Mouse (Mus musculus) frontal cortex, adult (tissue): ENCODE measurements around the gene Bnc1.

Source experiments
- ATAC-seq: cut with Nextera tagmentation; 2 replicates; pipeline ENCODE4 v1.9.2; 2017; ENCODE audit warnings: mild to moderate bottlenecking, moderate library complexity, mixed read lengths; ENCODE audit not compliant: low TSS enrichment

Gene Bnc1

DNA sequence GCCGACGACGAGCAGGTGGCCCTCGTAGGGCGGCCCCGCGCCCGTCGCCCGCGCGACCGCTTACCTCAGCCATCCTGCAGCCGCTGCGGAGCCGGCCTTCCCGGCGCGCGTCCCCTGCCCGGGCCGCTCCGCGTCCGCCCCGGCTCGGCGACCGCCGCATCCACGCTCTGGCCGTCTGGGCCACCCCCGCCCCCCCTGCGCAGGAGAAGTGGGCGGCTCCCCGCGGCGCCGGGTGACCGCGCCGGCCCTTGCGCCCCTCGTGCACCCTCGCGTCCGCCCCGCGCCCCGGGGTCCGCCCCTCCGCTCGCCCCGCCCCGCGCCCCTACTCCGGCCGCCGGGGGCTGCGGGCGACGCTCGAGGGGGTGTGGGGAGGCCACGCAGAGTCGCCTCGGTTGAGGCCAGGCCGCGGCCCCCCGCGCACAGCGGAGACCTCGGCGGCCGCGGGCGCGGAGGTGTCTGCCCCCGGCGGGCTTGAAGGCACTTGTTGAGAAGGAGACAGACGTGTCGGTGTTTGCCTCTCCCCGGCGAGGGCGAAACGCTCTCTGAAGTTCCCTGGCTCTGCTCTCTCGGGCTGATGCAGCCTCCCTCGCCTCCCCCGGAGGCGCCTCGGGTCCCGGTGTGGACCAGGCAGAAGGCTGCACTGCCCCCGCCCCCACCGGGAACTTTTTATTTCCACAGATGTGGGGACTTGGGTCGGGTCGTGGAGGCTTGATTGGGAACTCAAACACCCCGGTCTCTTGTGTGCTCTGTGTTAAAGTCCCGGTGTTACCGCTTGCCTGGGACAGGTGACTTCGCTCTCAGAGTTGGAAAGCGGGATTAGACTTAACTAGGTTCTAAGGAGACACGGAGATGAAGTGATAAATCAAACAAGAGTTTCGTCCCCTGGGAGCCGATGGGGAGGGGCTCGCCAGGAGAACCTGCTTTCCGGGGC lies at the start of gene Bnc1:
Bnc1 (minus strand) TSS at position 162 of the 931 bp plus-strand sequence.
- no peak for ATAC-seq

DNA sequence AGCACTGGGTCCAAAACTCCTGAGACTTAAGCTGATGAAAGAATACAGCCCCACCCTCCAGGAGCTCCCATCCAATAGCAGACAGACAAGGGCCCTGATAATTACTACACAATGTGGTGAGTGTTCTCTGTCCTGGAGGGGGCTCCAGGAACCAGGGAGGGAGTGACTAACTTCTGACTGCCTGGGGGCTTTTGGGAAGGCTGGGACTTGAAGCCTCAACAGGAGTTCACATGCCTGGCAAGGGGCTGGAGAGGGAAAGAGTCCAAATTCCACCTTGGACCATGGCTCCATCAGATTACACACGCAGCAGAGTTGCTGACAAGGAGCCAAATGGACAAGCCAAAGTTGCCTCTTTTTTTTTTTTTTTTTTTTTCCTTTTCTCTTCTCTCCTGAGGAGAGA lies 41.3 kb upstream of the Bnc1 start:
- no peak for ATAC-seq

DNA sequence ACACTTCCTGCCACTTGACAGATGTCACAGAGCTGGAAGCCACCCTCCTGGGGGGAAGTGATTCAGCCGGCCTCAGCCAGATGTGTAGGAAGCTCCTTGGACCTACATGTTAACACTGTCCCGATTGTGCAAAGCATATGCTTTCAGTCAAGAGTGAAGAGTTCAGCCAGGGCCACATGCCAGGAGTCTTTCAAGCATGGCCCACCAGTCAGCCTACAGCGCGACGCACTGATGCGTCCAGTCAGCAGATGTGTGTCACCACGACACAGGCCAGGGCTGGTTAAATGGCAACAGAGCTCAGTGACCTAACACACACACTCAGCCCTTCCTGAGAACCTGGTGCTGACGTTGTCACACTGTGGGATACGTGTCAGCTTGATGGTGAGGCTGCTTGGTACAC lies 37.6 kb upstream of the Bnc1 start:
- ATAC-seq: no peak

DNA sequence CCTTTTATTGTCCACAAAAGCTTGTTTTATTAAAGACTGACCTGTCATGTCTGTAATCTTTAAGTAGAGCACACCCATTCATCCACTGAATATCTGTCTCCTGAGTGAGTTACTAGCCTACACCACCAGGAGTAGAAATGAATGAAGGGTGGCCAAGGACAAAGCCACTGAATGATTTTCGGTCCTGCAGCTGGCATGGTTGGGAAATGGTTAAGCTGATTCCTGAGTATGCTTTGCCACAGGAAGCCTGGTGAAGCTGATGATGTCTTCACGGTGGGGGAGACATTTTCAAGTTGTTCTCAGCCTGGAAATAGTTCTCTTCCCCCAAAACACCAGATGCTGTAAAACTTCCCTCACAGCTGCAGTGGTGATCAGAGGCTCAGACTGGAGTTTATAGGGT lies 33.7 kb upstream of the Bnc1 start:
- ATAC-seq: no peak

DNA sequence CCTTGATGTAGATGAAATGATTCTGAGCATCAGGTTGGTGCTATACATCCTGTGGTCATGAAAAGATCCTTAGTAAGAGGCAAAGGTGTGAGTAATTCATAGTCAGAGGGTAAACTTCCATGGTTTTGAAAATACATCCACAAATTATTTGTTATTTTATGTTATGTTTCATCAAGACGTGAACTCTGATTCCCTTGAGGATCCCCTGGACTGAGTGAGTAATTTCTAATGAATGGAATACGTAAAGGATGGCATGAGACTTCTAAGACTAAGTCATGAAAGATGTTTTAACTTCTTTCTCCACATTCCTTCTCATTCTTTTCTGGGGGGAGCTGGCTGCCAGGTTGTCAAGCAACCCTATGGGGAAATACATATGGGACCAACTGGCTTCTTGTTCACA lies 31.6 kb upstream of the Bnc1 start:
- ATAC-seq: no peak

DNA sequence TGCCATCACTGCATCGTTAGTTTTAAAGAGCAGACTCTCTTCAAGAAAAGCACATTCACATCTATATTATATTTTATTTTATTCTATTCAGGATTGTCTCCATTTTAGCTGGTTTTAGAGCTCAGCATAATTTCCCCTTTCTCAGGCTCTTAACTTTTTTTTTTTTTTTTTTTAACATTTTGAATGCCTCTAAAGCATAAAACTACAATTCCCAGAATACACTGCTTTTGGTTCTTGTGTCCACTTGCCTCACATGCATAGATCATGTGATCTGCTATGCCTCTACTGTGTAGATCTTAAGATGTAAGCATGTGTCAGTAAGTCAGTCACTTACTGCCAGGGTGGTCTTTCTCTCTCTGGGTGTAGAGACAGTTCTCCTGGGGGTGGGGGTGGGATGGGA lies 30.3 kb upstream of the Bnc1 start:
- ATAC-seq: no peak

DNA sequence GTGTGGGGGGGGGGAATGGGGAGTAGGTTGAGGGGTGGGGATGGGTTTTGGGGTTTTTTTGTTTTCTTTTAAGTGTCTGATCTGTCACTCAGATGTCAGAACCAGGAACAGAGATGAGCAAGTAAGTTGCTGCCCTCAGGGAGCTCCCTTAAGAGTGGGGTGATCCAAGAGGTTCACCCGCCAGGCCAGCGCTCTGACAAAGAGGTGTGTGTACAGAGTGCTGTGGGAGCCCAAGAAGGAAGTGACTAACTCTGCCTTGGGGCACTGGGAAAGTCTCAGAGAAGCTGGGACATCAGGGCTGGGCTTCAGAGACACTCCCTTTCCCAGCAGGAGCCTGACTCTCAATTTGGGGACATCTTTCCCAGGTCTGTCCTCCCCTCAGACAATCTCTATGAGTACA lies 25.9 kb upstream of the Bnc1 start:
- ATAC-seq: no peak

DNA sequence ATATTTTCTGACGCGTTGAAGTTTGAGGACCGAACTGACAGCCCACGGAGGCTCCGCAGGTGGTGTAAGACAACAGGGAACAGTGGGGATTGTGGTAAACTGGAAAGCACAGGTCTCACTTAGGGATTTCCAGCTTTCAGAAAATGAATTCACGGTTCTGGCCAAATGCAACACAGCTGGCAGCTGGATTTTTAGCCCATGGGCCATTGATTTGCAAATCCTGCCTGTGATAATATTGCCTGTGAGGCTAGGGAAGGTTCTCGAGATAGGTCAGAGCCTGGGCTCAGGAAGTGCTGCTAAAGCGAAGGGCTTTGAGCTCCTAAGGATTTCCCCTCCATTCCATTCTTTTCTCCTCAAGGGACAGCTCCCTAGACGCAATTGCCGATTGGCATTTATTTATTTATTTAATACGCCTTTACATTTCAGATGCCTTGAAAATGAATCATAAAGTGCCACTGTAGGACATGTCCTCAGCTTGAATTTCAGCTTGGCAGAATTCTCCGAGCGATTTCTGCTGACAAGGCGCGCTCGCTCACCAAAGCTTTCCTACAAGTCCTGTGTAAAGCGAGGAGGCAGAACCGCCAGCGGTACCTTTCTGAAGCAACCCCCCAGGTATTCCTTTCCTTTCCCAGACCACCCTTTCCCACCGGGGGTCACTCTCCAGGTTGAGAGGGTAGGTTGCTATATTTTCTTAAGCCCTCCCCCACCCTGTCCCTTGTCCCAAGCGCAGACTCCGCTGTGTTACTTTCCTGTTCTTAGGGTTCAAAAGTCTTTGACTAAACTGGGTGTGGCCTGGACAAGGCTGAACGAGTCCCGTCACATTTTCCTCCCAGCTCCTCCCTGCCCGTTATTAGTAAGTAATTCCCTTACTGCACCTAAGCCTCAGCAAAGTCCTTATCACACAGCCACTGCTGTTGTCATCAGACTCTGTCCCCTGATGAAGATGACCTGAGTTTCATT lies 24.9 kb upstream of the Bnc1 start:
- no peak; the same call in 1 of the 2 replicates for ATAC-seq

DNA sequence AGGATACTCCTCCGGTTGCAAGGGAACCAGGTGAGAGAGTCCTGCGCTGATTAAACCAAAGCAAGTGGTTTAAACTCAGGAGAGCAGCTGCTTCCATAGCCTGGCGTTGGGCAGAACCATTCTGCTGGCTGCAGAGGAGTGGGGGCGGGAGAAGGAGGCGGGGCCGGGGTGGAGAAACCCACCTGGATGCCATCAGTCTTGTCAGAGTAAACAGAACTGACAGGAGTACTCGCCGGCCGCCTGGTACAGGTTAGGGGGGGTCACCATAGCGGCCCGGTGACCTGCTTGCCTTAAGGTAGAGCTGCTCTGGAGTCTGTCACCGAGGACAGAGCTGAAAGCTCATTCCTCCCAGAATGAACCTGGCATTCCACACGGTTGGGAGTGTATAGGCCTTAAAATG lies 20.4 kb upstream of the Bnc1 start:
- ATAC-seq: no peak

DNA sequence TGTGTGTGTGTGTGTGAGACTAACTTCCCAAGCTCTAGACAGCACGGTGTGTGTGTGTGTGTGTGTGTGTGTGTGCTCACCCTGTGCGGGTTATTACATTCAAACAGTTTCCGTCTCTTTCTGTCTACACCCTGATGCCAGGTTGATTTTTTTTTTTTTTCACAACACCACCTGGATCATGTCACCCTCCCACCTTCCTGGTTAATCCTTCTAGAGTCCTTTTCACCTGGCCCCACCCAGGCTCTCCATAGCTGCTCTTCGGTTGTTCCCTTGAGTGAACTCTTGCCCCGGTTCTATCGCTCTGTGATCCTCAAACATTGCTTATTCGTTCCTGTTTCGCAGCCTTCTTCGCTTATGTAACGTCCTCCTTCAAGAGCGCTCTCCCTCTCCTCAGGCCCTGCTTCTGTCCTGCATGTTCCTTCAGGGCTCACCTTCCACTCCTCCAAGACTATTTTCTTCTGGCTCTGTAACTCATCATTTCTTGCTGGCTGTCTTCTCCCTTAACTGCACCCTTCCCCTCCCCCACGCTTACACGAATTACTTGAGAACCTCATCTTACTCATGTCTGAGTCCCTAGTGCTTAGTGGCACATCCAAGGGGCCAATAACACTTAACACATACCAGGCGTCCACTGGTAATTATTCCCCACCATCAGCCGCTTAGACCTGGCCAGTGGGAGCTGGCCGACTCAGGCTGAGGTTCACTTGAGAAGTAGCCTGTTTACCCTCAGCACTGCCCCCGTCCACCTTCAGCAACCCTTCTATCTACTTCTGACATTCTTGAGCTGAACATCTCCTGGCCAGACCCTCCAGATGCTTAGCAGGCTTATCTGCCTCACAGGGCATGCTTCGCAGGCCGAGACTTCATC lies 19.7 kb upstream of the Bnc1 start:
- no peak for ATAC-seq

DNA sequence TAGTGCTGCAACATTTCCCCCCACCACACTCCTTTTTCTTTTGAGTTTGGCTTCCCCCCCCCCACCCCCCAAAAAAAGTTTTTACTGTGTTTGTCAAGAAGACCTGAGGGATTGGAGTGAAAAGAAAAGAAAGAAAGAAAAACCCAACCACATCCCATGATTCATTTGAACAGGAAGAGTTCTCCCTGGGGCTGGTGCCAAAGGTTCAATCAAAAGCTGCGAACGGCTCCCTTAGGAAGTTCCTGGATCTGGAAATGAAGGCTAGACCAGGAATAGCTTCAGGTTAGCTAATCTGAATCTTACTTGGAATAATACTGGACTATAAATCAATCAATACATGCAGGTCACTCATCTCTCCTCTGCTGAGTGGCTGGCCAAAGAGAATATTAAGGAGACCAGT lies 15.1 kb upstream of the Bnc1 start:
- no peak for ATAC-seq

DNA sequence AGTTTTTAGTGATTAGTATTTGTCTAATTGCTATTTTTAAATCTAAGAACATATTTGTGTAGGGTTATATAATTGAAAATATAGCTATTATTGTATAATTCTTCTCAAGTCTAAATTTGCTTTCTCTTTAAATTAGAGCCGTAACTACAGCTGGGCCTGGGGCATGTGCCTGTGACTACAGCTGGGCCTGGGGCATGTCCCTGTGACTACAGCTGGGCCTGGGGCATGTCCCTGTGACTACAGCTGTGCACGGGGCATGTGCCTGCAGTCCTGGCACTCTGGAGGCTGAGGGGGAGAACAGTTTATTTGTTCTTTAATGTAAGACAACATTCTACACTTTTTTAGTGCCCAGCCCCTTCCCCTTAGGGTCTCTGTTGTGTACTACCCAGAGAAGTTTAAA lies 12.1 kb upstream of the Bnc1 start:
- ATAC-seq: no peak

DNA sequence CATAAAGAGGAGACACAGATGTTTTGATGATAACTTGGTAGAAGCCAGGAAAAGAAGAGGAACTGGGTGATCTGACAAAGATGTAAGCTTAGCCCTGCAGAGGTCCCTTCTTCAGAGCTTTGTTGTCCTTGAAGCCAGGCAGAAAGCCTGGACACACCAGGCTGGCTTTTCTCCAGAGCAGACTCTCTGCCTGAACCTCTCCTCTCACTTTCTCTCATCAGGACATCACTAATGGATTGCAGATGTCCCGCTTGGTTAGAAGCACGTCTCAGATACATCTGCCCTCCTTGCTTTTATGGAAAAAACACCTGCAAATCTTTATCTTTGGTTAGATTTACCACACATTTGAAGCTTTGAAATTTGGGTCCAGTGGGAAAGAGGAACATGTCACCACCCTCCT lies 7.7 kb upstream of the Bnc1 start:
- ATAC-seq: no peak

DNA sequence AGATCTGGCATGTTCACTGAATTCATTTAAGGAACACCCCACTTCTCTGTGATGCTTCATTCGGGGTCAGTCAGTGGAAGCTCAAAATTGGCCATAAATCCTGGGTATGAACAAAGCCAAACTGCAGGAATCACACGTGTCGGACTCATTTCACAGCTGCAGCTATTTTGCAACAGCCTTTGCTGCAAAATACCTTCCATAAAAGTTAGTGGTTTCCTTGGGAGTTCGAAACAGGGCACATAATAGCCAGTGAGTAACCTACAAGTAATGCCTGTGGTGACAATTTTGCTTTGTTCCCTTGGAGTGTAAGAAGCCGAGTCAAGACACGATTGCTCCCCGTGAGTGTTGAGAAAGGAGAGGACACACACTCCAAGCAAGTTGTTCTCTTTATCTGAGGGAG lies 7.3 kb upstream of the Bnc1 start:
- no peak for ATAC-seq

DNA sequence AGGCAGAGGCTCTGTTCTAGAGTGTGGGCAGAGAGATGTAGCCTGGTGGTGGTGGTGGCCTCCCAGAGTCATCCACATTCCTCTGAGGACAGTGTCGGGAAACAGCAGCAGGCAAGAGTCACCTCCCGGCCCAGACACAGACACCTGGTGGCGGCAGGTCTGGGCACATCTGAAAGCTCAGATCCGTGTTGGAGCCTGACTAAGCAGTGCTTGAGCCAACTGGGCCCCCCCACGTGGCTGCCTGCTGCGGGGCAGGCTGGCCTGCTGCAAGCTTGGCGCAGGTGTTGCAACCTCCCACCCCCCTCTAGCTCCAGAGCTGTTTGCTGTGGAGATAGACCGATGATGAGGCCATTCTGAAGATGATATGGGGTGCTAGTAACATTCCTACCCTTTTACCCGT lies 3.9 kb upstream of the Bnc1 start:
- ATAC-seq: no peak

DNA sequence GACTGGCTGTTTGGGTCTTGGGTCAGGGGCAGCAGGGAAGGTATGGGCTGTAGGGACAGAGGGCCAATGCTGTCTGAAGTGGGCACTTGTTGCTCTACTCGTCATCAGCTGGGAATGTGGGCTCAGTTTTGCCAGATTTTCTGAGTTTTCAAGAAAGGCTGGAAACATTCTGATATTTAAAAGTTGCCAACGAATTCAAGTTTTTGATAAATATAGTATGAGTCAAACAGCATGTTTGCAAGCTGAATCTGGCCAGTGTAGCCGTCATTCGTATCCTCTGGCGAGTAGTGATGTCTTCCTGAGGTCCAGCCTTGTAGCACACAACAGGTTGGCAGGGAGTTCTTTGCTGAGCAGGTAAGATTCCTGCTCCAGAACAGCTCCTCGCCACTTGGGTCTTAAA lies 3.0 kb upstream of the Bnc1 start:
- ATAC-seq: no peak

DNA sequence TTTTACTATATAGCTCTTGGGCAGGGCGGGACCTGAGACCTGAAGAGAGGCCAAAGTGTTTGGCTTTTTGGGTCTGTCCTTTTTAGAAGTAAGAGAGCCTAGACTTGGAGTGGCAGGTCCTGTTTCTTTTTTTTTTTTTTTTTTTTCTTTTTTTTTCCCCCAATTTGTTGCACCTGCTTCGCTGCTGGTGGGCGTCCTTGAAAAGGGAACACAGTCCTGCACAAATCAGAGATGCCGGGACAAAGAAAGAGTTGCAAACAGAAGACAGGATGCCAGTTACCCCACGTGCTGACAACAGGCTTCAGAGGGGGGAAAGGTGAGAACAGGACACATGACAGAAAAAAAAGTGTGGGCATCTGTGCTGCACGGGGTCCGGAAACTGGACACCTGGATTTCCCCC lies 1.0 kb upstream of the Bnc1 start:
- ATAC-seq: no peak

DNA sequence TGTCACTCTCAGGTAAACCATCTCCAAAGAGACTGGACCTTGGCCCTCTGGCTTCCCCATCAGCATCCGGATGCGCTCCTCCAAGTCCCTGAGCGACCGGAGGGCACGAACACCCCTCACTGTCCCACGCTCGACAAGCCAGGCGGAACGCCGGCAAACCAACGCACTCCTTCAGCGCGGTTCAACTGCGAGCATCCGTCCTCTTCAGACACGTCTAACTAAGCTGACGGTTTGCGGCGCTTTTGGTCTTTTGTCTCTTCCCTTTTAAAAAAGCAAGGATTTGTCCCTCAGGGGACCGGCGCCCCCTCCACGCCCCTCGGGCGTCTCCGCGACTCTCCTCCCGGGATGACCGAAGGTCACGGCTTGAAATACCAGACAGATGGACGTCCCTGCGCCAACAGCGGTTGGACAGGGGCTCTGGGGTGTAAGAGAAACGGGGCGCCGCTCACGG lies 456 bp downstream of the Bnc1 start:
- ATAC-seq: no peak

DNA sequence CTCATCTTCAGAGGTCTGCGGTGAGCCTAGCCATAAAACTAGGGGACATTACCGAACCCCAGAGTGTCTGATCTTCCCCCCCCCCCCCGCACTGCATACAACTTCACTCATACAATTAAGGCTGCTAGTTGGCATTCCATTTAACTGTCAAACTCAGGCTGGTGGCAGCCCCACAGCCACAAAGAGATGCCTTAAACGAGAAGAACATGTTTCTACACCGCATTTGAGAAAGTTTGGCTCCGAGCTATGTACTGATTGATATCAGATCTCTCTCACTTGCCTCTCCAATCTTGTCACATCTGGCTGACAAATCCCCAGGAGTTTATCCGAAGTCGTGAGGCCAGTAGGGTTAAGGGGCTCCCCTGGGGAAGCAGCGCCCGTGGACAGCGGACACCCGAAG lies 976 bp downstream of the Bnc1 start:
- ATAC-seq: no peak

DNA sequence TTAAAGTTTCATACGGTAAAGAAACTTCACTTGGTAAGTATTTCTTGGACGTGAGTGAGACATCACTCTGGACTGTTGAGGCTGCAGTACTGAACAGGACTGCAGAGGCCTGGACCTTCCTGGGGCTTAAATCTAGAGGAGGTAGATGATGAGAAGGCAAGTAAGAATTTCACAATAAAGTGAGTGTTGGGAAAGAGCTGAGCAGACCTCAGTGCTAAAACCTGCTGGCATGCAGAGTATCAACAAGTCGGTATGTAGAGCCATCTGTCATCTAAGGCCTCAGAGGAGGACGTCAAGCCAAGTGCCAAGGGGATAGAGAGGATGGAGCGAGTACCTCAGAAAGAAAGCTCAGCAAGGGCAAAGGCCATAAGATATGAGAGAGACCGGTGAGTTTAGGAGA lies 8.4 kb downstream of the Bnc1 start:
- ATAC-seq: no peak

DNA sequence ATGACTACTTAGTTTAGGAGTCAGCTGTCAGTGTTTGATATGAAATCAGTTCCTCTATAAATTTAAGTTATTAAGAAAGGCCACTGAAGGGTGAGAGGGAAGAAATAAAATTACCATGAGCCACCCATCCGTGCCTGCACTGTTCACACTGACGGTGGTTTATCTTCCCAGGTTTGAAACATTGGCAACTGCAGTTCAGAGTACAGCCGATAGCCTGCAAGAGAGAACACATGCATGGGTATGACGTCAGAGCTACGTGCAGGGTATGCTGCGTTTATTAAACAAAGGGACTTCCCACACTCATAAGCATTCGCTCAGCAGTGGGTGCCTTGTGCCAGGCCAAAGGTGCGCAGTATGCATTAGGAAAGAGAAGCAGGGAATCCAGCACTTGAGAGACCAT lies 13.8 kb downstream of the Bnc1 start:
- ATAC-seq: no peak

DNA sequence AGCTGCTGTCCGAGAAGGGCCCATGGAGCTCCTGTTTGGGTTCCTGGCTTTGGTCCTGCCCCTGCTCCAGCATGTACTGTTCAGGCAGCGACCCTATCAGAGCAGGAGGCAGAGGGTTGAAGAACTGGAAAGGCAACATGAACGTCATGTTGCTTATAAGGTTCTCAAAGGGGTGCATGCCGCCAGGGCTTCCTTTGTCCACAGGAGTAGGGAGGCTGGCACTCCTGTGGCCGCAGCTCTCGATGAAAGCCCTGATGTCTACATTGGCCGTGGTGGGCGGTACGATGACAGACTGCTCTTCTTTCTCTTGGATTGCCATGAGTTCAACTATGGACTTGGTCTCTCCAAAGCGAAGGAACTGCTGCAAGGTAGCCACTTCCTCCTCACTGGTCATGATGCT lies 17.5 kb downstream of the Bnc1 start:
- ATAC-seq: no peak
